Mouse (Mus musculus): ENCODE results near the gene Gm12166. TPM values are rescaled to one million over a fixed set of nuclear protein-coding genes. Genes with fewer than 3 reads are reported as not detected.
"Not testable (repeated sequence)": the region's sequence is repeated elsewhere in the genome, so short reads cannot be mapped to it uniquely, and the experiment has no call there.

Gm12166 gene
- total RNA-seq, 2 experiments from 2014 or later, result 0.82 to 1.6 TPM

DNA sequence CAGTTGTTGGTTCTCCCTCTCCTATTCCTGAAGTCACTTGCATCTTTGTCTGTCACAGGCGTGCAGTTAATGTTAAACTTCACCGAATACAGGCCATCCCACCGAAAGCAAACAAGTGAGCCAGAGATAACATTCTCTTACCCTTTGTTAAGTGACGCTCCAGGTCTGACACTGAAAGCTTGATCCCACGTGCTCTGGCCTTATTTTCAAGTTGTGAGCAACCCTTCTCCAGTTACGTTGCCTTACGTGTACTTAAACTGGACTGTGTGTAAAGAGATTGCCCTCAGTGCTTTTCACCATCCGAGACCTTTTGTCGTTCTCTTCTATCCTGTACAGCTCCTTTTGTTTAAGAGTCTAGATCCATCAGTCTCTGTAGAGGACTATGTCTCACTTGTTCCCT is 5.9 kb upstream of the Gm12166 start:
- no peak for TF ChIP-seq CTCF (conservative IDR thresholded peaks at IDR 0.05)
- Histone ChIP-seq H3K27ac (no peak overlapping the region), H3K4me3 (no peak overlapping the region; the same call in 1 of the 2 replicates)
- DNase-seq (ENCODE audit: low spot score in 2 of 2), result no peak

DNA sequence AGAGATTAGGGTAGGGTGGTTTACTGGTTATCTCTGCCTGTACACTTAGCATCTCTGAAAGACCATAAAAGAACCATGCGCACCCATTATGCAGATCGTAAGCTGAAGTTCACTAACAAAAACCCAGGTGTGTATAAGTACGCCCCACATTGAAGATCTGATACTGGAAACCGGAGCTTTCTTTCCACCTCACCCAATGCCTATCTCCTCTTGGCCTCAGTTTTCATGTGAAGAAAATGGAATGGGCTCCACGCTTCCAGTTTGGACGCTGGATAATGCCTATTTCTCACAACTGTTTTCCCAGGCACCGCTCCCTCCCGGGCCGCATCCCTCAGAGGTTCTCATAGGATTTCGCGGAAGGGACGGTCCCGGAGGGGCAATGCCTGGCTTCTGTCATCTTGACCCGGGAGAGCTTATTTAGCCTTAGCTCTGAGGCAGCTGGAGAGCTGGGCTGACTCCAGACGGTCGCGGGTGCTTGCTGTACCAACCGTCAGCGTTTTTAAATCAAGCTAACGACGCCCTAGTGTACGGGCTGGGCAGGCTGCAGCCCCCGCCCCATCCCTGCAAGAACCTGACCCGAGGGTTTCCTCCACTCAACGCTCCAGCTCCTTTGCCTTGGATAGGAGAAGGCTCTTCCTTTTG is 4.8 kb upstream of the Gm12166 start:
- peak overlapping the region; percentile 81 for H3K27ac ChIP-seq
- H3K4me3 ChIP-seq, result peak overlapping the region; percentile 75
- TF ChIP-seq CTCF (conservative IDR thresholded peaks at IDR 0.05), result no peak

DNA sequence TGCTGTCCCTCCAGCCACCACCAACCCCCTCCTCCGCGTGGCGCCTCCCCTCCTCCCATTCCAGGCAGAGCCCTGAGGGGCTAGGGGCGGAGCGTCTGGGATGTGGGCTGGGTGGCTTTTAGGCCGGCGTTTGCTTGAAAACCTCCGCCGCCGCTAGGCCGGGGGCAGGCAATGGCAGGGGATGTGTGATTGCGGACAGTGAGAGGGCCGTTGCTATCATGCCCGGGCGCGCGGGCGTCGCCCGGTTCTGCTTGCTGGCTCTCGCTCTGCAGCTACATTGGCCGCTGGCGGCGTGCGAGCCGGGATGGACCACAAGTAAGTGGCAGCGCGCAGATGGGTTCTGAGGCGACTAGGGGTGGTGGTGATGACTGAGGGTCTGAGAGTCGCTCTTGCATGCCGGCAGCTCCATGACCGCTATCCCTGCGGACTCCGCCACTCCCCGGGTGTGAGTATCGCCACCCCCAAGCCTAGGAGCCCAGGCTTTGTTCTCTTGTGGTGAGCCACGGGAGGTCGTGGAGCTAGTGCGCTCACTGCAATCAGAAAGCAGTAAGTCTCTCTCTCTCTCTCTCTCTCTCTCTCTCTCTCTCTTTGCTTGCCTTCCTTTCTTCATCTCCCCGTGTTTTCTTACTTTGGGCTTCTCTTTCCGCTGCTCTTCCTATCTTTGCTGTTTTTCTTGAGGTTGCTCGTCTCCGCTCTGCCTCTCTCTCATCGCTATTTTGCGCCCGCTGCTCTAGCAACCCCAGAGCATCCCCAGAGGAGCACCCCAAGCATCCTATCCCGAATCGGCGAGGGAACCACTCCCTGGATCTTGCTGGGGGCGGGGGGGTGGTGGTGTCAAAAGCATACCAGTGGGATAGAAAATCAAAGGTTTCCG is 4.0 kb upstream of the Gm12166 start, which contains the start of gene Adam19:
TSS of gene Adam19 (plus strand) at position 97 of the 874 bp plus-strand sequence.
- Histone ChIP-seq H3K4me3 (peak within 1 kb of the TSS; percentile 75), H3K27ac (peak within 1 kb of the TSS; percentile 81)
- peak; percentile 32 to 38 for DNase-seq (ENCODE audit: low spot score in 2 of 2)
- TF ChIP-seq CTCF (conservative IDR thresholded peaks at IDR 0.05), result no peak; the same call in 1 of the 2 replicates

More for the DNA sequence above, 4.8 kb upstream of the Gm12166 start:
- DNase-seq (ENCODE audit: low spot score in 2 of 2), result no peak

DNA sequence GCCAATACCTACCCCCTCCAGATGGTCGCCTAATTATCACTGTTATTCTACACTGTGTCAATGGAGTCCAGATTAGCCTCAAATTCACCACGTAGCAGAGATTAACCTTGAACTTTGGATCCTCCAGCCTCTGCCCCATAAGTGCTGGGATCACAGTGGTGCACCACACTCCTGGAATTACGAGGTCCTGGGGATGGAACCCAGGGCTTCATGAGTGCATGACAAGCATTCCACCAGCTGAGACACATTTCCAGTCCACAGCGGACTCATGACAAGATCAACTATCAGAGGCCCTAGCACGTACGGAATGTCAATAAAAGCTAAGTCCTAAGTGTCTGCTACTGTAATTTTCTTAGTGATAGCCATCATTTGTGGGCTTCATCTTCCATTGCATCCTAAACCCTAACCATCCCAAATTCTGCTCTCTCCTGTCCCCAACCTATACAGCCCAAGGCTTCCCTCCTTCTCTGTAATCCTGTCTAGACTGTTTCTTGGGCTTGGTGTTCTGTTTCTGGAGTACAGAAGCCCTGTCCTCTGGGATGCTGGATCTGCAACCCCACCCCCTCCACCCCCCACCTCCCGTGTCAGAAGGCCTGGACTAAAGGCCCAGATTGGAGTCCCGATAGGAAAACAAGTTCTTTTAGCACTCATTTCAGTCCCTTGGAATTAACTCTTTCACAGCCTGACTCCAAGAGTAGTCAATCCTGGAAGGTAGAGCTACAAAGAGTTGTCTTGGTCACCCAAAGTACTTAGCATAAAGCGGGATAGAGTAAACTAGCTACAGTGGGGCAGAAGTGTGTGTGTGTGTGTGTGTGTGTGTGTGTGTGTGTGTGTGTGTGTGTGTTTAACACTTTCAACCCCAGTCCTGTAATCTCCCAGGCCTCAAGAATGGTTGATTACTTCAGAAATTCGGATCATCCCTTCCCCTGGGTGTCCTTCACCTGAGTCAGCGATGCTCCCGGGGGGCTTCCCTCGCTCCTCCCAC is 3.1 kb upstream of the Gm12166 start:
- Histone ChIP-seq H3K27ac (peak overlapping the region; percentile 81), H3K4me3 (peak overlapping the region; percentile 75)
- no peak for DNase-seq (ENCODE audit: low spot score in 2 of 2)
- TF ChIP-seq CTCF (conservative IDR thresholded peaks at IDR 0.05), result no peak

DNA sequence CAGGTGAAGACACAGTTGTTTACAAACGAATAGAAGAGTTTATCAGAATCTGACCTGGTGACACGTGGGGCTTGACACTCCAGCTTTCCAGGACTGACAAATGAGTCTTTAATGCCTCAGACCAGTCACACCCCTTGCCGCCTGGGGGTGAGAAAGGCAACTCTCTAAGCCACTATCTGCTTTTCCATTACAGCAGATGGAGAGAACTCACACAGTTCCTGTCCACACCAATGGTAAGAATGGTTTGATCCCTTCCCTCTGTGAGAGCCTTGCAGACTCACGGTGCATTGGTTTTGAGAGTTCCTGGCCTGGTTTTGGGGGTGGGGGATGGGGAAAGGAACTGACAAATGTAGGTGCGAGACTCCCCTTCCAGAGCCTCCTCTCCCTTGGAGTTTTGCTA is 2.2 kb upstream of the Gm12166 start:
- no peak overlapping the region for H3K4me3 ChIP-seq
- TF ChIP-seq CTCF (conservative IDR thresholded peaks at IDR 0.05), result no peak
- DNase-seq (ENCODE audit: low spot score in 2 of 2), result no peak
- no peak overlapping the region for H3K27ac ChIP-seq

DNA sequence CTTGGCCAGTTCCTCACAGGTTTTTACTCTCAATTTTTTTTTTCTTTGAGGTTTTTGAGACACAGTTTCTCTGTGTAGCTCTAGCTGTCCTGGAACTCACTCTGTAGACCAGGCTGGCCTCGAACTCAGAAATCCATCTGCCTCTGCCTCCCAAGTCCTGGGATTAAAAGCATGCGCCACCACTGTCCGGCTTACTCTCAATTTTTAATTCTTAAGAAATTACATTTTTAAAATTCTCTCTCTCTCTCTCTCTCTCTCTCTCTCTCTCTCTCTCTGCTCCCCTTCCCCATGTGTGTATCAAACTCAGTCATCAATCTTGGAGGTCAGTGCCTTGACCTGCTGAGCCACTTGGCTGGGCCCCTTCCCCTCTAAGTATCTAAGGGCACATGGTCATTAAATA is 1.3 kb upstream of the Gm12166 start:
- H3K27ac ChIP-seq; DNase-seq (ENCODE audit: low spot score in 2 of 2): not testable (repeated sequence)

DNA sequence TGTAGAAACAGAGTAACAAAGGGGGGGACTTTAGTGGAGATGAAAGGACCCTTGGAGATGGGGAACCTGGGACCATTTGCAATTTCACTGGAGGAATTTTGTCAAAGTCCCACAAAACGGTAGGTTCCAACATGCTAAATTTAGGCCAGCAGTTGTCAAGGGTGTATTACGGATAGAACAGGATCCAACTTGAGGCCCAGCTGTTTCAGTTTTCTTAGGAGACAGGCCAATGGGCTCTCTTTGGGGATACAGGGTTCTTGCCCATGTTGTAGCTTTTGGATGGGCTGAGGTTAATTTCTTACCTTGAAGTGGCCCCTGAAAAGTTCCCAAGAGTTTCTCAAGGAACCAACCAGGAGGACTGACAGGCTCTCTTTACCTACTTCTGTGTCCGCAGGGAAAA is 4.9 kb downstream of the Gm12166 start:
- no peak for DNase-seq (ENCODE audit: low spot score in 2 of 2)
- no peak for TF ChIP-seq CTCF (conservative IDR thresholded peaks at IDR 0.05)
- Histone ChIP-seq H3K27ac (no peak overlapping the region), H3K4me3 (no peak overlapping the region)

More for the DNA sequence above, 1.3 kb upstream of the Gm12166 start:
- not testable (repeated sequence) for H3K4me3 ChIP-seq

DNA sequence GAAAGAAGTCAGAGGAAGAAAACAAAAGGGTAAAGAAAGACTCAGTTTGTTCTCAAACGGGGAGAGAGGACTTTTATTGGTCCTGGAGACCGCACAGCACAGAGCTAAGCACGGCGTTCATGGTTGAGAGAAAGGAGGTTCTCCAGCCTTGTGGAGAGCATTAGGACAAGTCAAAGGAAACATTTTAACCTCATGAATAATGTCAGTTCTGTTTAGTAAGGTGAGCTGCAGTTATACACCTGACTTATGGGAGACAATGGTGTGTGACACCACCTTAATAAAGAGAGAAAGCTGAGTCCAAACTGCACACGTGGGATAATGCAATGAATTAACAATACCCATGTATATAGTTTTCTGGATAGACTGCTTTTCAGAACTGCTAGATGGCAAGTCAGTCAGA is 7.3 kb downstream of the Gm12166 start:
- TF ChIP-seq CTCF (conservative IDR thresholded peaks at IDR 0.05), result no peak
- no peak for DNase-seq (ENCODE audit: low spot score in 2 of 2)
- H3K4me3 ChIP-seq, result no peak overlapping the region
- no peak overlapping the region for H3K27ac ChIP-seq

DNA sequence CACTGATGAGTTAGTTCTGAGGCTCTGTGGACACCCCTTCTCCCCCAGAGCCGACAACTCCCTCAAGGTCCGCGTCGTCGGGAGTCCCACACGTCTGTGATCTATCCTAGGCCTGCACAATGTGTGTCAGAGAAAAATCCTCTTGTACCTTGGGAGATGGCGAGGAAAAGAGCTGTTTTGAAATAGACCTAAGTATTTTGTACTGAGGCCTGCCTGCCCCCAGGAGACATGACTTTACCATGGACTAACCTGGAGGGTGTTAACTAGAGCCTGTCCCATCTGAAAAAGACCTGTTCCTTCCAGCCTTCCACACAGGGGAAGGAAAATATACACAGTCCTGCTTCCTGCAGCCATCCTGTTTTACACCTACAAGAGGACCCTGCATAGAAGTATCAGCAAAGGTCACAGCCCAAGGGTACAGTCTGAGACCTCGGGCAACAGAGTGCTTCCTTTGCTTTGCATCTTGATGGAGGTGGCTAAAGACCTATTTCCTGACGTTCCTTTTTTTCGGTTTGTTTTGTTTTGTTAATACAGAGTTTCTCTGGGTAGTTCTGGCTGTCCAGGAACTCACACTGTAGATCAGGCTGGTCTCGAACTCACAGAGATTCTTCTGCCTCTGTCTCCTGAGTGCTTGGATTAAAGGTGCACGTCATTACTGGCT is 10.4 kb downstream of the Gm12166 start:
- Histone ChIP-seq H3K4me3 (no peak overlapping the region), H3K27ac (no peak overlapping the region)
- no peak for DNase-seq (ENCODE audit: low spot score in 2 of 2)
- no peak for TF ChIP-seq CTCF (conservative IDR thresholded peaks at IDR 0.05)

DNA sequence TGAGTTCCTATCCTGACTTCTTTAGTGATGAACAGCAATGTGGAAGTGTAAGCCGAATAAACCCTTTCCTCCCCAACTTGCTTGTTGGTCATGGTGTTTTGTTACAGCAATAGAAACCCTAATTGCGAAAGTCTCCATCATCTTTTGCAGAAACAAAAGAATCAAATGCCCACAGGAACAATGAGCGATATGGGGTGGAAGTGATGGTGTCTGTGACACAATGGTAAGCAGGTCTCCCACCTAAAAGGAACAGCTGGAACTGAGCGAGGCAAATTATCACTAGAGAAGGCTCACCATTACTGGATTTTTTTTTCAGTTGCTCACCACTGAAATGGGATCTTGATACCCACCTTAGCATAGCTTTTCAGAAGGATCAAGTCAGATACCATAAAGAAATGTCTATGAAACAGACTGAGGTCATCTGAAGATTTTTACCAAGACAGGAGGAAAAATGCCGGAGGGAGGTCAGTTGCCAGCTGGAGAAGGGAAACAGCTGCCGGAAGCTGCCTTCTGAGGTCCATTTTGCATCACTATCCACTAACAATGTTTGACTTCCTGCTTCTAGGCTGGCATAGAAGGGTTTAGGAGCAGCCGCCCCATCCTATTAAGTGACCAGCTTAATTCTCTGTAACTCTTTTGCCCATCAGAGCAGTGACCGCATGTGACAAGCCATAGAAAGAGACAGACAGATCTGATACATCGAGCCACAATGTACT is 11.1 kb downstream of the Gm12166 start:
- Histone ChIP-seq H3K4me3 (no peak overlapping the region), H3K27ac (no peak overlapping the region)
- no peak for DNase-seq (ENCODE audit: low spot score in 2 of 2)
- TF ChIP-seq CTCF (conservative IDR thresholded peaks at IDR 0.05), result no peak

DNA sequence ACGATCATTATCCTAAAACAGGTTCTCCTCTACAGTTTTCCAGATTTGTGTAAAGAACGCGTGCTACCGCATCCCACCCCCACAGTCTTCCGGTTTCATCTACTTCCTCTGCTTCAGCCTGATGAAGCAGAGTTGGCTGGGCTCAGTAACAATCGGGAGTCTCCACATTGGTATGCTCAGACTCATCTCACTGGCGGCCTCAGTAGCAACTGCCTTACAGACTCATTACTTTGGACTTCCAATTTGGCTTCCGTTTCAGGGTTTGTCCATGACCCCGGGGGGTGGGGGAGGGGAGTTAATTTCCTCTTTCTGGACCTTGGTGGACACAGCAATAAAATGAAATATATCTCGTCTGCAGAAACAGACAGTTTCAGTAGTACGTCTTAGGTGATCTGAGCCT is 12.8 kb downstream of the Gm12166 start:
- Histone ChIP-seq H3K4me3 (peak overlapping the region; percentile 3; the same call in 1 of the 2 replicates), H3K27ac (no peak overlapping the region)
- TF ChIP-seq CTCF (conservative IDR thresholded peaks at IDR 0.05), result no peak
- no peak for DNase-seq (ENCODE audit: low spot score in 2 of 2)

Measured in layer of hippocampus, adult 2 months (tissue).